Mouse (Mus musculus) hindbrain, embryonic 10.5 days (tissue): ENCODE data around the gene Bcl11a. TPM values are rescaled to one million over a fixed set of nuclear protein-coding genes. Genes with fewer than 3 reads are reported as not detected.

Experiments used
- DNase-seq: peaks from one replicate; pipeline ENCODE4 v3.0.0-alpha.2; 2017; ENCODE audit warnings: low spot score
- H3K27ac ChIP-seq: fragments of 300-500 bp; sonication (generic); 2 replicates; pipeline ENCODE4 v1.5.1; 2016; ENCODE audit warnings: mild to moderate bottlenecking, moderate library complexity
- H3K27me3 ChIP-seq: fragments of 300-500 bp; sonication (generic); 2 replicates; pipeline ENCODE4 v1.6.1; 2016; ENCODE audit warnings: mild to moderate bottlenecking; ENCODE audit not compliant: poor library complexity, insufficient read depth, severe bottlenecking
- H3K36me3 ChIP-seq: fragments of 300-500 bp; sonication (generic); 2 replicates; pipeline ENCODE4 v1.6.1; 2016; ENCODE audit warnings: mild to moderate bottlenecking, moderate library complexity
- H3K4me1 ChIP-seq: fragments of 300-500 bp; sonication (generic); replicated peaks from 2 replicates; pipeline ENCODE4 v1.6.1; 2016; ENCODE audit warnings: mild to moderate bottlenecking
- H3K4me3 ChIP-seq: fragments of 300-500 bp; sonication (generic); 2 replicates; pipeline ENCODE4 v1.5.1; 2016; ENCODE audit warnings: mild to moderate bottlenecking, moderate library complexity
- H3K9me3 ChIP-seq: fragments of 300-500 bp; sonication (generic); 2 replicates; pipeline ENCODE4 v1.6.1; 2016; ENCODE audit warnings: mild to moderate bottlenecking, moderate library complexity
- WGBS: fragments of 180-500 bp; shearing (Covaris S2); methylation state at CpG from one replicate; pipeline ENCODE4 v1.1.7; 2016; 5-methylcytosine and 5-hydroxymethylcytosine counted together
- polyA plus RNA-seq: library from polyadenylated mRNA; unstranded; fragments of >200 nt; fragmentation: Nextera tagmentation; extraction: Ambion mirVana; gene quantifications from 2 replicates; pipeline ENCODE4 v1.2.1, GENCODE M21; 2016

Gene Bcl11a
- polyA plus RNA-seq, 1 experiment from 2014 or later = 54.9 TPM

DNA sequence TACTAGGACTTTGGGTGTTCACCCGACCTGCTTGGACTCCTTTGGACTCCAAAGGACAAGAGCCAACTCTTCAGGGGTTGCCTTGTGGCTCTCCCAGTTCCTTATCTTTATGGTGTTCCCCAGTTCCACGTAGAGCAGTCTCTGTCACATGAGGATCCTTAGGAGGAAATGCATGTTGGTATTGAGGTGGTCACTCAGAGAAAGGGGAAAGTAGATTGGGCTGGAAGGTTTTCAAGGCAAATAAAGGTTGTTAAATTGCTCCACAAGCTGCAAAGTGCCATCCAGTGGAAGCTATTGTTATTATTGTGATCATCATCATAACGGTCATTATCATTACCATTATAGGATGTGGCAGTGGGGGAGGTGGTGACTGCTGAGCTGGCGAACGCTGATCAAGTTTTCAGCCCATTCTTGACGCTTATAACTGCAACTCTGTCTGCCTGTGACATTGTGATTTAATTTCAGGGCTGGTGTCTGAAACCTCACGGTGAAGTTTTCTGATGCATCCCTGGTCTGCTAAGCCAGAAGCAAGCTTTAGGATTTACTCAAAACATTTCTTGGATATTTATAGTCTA lies 52.4 kb downstream of the Bcl11a start:
- H3K27ac ChIP-seq = no peak overlapping the region
- peaks cover 18% of the 10 kb centered on the region; the same call in 1 of the 2 replicates for H3K36me3 ChIP-seq
- no peak overlapping the region for H3K4me3 ChIP-seq
- no peaks in the 10 kb centered on the region for H3K9me3 ChIP-seq
- no peaks in the 10 kb centered on the region for H3K27me3 ChIP-seq
- no peak for DNase-seq
- peaks cover 32% of the 10 kb centered on the region for H3K4me1 ChIP-seq
- WGBS = 86% methylated on average over 7 of the region's 7 CpGs

DNA sequence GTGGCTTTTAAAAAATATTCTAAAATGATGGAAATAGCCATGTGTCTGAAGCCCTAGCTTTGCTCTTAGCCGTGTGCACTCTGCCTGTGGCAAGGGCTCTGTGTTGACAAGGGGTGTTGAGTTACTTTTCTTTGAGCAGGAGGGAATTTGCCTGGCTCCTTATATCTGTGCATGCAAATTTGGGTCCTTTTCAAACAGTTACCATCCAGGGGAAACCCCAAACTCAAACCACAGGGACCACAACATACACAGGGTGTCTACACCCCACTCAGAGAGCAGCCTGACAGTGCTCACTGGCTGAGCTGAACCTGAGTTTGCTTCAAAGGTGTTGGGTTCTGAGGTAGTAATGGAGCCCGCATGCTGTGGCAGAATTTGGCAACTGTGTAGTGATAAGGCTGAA lies 54.0 kb downstream of the Bcl11a start:
- H3K36me3 ChIP-seq = peaks cover 14% of the 10 kb centered on the region; the same call in 1 of the 2 replicates
- no peak for DNase-seq
- WGBS = 81% methylated on average over 2 of the region's 2 CpGs
- peaks cover 38% of the 10 kb centered on the region for H3K4me1 ChIP-seq
- H3K9me3 ChIP-seq = no peaks in the 10 kb centered on the region
- no peaks in the 10 kb centered on the region for H3K27me3 ChIP-seq
- H3K27ac ChIP-seq = 0 out of 2 replicates have a peak overlapping the region, but pooled peaks have one; percentile 2
- no peak overlapping the region for H3K4me3 ChIP-seq

GRCm38 (mm10) chr11:24132358-24132757 lies 54.5 kb downstream of the Bcl11a start:
- no peaks in the 10 kb centered on the region for H3K9me3 ChIP-seq
- H3K27ac ChIP-seq = no peak overlapping the region
- WGBS = 92% methylated on average over 6 of the region's 6 CpGs
- no peak overlapping the region for H3K4me3 ChIP-seq
- H3K4me1 ChIP-seq = peaks cover 35% of the 10 kb centered on the region
- no peak for DNase-seq
- no peaks in the 10 kb centered on the region for H3K27me3 ChIP-seq
- peaks cover 14% of the 10 kb centered on the region; the same call in 1 of the 2 replicates for H3K36me3 ChIP-seq

- Histone ChIP-seq H3K27me3 (no peaks in the 10 kb centered on the region), H3K36me3 (peaks cover 14% of the 10 kb centered on the region; the same call in 1 of the 2 replicates), H3K9me3 (no peaks in the 10 kb centered on the region), H3K4me1 (peaks cover 30% of the 10 kb centered on the region), H3K4me3 (no peak overlapping the region), H3K27ac (no peak overlapping the region)
- 90% methylated on average over 2 of the region's 2 CpGs for WGBS
- no peak for DNase-seq
These were observed 55.0 kb downstream of the Bcl11a start for GRCm38 (mm10) chr11:24132853-24133252.

DNA sequence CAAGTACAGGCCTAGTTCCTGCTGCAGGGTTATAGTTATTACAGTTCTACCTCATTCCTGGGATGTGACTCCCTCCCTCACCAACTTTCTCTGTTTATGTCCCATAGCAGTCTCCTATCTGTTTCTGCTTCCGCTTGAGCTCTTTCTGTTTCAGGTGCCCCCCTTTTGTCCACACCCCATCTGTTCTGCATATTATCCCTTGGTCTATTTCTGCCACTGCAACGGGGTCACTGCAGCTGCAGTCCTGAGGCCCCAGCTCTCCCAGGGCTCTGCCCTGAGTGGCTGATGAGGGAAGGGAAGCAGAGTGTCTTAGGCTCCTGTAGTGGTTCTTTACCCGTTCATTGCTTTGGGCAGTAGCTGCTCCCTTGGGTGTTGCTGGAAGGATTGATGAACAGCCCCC lies 55.6 kb downstream of the Bcl11a start:
- DNase-seq = no peak
- WGBS = 80% methylated on average over 3 of the region's 3 CpGs
- Histone ChIP-seq H3K36me3 (peaks cover 14% of the 10 kb centered on the region; the same call in 1 of the 2 replicates), H3K4me3 (no peak overlapping the region), H3K4me1 (peaks cover 24% of the 10 kb centered on the region), H3K27ac (no peak overlapping the region), H3K9me3 (no peaks in the 10 kb centered on the region), H3K27me3 (no peaks in the 10 kb centered on the region)

GRCm38 (mm10) chr11:24133928-24134327 lies 56.1 kb downstream of the Bcl11a start:
- Histone ChIP-seq H3K36me3 (peaks cover 15% of the 10 kb centered on the region; the same call in 1 of the 2 replicates), H3K9me3 (no peaks in the 10 kb centered on the region), H3K27me3 (no peaks in the 10 kb centered on the region), H3K27ac (no peak overlapping the region), H3K4me1 (peaks cover 24% of the 10 kb centered on the region), H3K4me3 (no peak overlapping the region)
- DNase-seq = no peak
- WGBS = 84% methylated on average over 5 of the region's 5 CpGs

- Histone ChIP-seq H3K27me3 (no peaks in the 10 kb centered on the region), H3K4me1 (peaks cover 24% of the 10 kb centered on the region), H3K9me3 (peaks cover 6% of the 10 kb centered on the region), H3K36me3 (peaks cover 25% of the 10 kb centered on the region), H3K4me3 (no peak overlapping the region), H3K27ac (no peak overlapping the region)
- 78% methylated on average over 2 of the region's 2 CpGs for WGBS
- DNase-seq = no peak
These were observed 57.4 kb downstream of the Bcl11a start for GRCm38 (mm10) chr11:24135244-24135643.

DNA sequence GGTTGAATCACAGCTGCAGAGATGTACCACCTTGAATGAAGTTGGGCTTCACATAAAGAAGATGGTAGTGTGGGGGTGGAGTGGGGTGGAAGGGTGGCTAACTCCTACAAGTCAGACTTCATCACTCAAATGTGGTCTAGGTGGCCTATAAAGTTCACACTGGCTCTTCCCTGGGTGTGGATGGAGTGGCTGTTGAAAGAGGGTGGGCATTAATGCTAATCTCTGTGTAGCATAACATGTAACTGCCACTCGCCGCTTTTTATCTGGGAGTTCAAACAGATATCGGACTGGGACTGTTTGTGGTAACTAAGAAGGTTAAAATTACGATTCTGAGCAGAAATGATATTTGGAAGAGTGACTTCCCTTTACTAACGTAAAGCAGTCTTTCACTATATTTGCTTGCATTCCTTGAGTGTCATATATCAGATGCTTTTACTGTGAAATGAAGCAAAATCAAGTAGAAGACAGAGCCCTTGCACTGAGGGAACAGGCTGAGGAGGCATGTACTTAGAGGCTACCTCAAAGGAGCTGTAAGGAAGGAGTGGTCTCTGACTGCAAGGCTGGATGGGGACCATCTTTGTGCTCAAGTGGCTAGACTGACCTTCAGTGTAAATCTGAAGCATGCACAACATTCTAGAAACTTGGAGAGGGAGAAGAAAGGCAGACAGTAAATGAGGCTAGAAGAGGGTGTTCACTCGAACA lies 58.4 kb downstream of the Bcl11a start:
- WGBS = 89% methylated on average over 6 of the region's 6 CpGs
- Histone ChIP-seq H3K4me1 (peaks cover 19% of the 10 kb centered on the region), H3K4me3 (no peak overlapping the region)

DNA sequence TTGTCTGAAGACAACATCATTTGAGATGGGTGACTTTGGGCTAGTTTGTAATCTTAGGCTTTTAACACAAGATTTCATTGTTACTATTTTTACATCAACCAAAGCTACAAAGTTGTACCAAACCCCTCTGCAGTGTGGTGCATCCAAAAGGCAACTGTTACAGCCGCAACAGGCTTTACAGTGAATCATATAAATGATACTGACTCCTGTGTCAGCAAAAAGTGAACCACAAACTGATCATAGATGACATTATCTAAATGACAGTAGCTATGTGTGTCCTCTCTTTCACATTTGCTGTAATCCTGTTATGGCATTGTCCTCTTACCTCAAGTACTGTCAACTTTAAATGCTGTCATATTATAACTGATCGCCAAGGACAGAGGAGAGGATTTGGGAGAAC lies 60.0 kb downstream of the Bcl11a start:
- Histone ChIP-seq H3K27ac (no peak overlapping the region), H3K4me3 (no peak overlapping the region), H3K36me3 (peaks cover 14% of the 10 kb centered on the region), H3K9me3 (peaks cover 6% of the 10 kb centered on the region), H3K27me3 (no peaks in the 10 kb centered on the region), H3K4me1 (peaks cover 20% of the 10 kb centered on the region)
- DNase-seq = no peak
- 94% methylated on average over 2 of the region's 2 CpGs for WGBS

More for the DNA sequence above, 58.4 kb downstream of the Bcl11a start:
- Histone ChIP-seq H3K27me3 (no peaks in the 10 kb centered on the region), H3K36me3 (peaks cover 20% of the 10 kb centered on the region), H3K27ac (no peak overlapping the region), H3K9me3 (peaks cover 6% of the 10 kb centered on the region)
- DNase-seq = no peak

DNA sequence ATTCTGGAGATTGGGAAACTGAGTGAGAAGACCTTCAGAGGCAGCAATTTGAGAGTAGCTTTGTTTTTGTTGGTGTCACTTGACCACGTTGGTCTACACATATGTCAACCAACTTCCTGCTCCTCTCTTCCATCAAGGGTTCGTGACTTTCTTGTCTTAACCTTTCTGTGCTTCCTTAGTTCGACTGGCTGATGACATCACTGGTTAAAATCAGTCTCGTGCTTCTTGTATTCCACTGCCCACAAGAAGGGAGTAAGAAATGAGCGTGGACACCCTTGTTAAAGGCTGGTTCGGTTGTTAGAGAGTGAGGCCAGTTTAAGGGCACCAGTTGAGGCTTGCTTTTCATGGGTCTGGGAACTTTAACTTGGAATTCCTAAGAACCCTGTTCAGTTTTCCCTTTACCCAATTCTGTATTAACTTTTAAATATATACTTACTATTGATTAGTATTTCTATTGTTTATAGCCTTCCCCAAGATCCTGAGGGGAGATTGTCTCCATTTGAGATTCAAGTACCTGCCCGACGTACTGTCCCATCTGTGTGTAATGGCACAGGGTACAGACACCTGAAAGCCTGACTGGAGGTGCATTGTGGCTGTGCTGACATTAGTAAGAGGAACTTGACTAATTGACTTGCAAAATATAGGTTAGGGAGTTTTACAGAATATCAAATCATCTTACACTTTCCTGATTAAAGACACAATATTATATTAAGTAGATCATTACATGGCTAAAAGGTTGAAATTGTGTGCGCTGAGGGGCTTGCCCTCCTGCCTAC lies 60.9 kb downstream of the Bcl11a start:
- WGBS = 88% methylated on average over 9 of the region's 9 CpGs
- Histone ChIP-seq H3K4me3 (no peak overlapping the region), H3K9me3 (peaks cover 6% of the 10 kb centered on the region), H3K27me3 (no peaks in the 10 kb centered on the region), H3K27ac (no peak overlapping the region), H3K4me1 (peaks cover 15% of the 10 kb centered on the region), H3K36me3 (peaks cover 14% of the 10 kb centered on the region)
- DNase-seq = no peak

DNA sequence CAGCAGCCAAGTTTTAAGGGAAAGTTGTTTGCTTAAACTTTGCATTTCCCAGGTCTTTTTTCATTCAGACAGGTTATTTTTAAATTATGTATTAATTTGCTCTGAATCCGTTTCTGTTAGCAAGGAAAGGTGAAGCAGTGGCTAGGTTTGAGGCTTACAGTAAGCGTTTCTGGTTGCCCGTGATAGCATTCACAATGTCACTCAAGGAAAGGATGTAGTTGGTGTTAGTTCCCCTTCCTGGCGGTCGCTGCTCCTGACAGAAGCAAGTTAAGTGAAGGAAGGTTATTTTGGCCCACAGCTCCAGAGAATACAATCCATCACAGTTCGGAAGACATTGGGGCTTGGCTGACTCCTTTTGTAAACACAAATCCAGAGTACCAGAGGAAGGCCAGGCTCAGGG lies 61.6 kb downstream of the Bcl11a start:
- H3K36me3 ChIP-seq = peaks cover 16% of the 10 kb centered on the region
- H3K4me3 ChIP-seq = no peak overlapping the region
- H3K9me3 ChIP-seq = peaks cover 6% of the 10 kb centered on the region
- H3K4me1 ChIP-seq = peaks cover 14% of the 10 kb centered on the region
- no peaks in the 10 kb centered on the region for H3K27me3 ChIP-seq
- 93% methylated on average over 6 of the region's 6 CpGs for WGBS
- H3K27ac ChIP-seq = no peak overlapping the region
- DNase-seq = no peak

DNA sequence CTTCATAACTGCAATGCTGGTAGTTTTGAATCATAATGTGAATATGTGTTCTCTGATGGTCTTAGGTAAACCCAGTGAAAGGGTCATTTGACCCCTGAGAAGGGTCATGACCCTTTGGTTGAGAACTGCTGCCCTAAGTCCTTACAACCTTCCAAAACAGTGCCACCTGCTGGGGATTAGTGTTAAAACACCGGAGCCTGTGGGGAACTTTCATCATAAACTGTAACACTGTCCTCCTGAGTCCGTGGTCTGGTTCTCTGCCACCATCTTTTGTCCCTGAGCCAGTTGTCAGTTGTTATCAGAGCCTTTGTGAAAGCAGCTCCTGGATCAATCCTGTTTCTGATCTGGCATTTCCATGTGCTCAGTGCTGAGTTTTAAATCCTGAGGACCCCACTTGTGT lies 62.1 kb downstream of the Bcl11a start:
- DNase-seq = no peak
- H3K27ac ChIP-seq = no peak overlapping the region
- peaks cover 14% of the 10 kb centered on the region for H3K4me1 ChIP-seq
- peaks cover 18% of the 10 kb centered on the region for H3K36me3 ChIP-seq
- no peaks in the 10 kb centered on the region for H3K27me3 ChIP-seq
- H3K9me3 ChIP-seq = peaks cover 6% of the 10 kb centered on the region
- no peak overlapping the region for H3K4me3 ChIP-seq
- 87% methylated on average over 2 of the region's 2 CpGs for WGBS

DNA sequence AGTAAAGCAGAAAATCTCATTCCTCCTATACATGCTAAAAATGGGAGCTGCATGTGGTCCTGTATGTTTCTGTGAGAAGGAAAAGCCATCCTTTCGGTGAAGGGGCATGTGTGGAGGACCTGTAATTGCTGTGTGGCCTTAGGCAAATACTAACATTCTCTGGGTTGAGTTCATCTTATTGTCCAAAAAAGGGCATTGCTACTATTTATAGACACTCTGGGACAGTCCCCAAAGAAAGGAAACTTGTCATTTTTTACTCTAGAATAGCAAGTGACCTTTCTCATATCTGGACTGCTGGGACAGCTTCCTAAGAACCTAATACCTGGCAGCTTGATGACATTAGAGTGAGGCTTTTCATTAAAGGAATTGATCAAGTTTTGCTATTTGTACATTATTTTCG lies 63.1 kb downstream of the Bcl11a start:
- H3K4me3 ChIP-seq = no peak overlapping the region
- no peaks in the 10 kb centered on the region for H3K27me3 ChIP-seq
- WGBS = 88% methylated on average over 2 of the region's 2 CpGs
- no peak for DNase-seq
- peaks cover 14% of the 10 kb centered on the region for H3K4me1 ChIP-seq
- H3K27ac ChIP-seq = no peak overlapping the region
- peaks cover 18% of the 10 kb centered on the region for H3K36me3 ChIP-seq
- peaks cover 6% of the 10 kb centered on the region for H3K9me3 ChIP-seq
